Mouse (Mus musculus) hindbrain, embryonic 12.5 days (tissue): ENCODE measurements at regions not wholly inside any gene's neighbourhood (a gene's known extent, or its start where the extent isn't known, plus 50 kb on each side); places are given as distances from the start of the nearest gene placed in this dataset.

Experiments
- ATAC-seq: fragments of 200-750 bp; cut with Nextera tagmentation; 2 replicates; pipeline ENCODE4 v1.8.0; 2017; ENCODE audit warnings: moderate TSS enrichment; ENCODE audit not compliant: low FRiP score
- H3K27ac ChIP-seq: fragments of 300-500 bp; sonication (generic); 2 replicates; pipeline ENCODE4 v1.5.1; 2016; ENCODE audit warnings: mild to moderate bottlenecking
- H3K27me3 ChIP-seq: fragments of 300-500 bp; sonication (generic); 2 replicates; pipeline ENCODE4 v1.6.1; 2016; ENCODE audit warnings: mild to moderate bottlenecking
- H3K36me3 ChIP-seq: fragments of 300-500 bp; sonication (generic); 2 replicates; pipeline ENCODE4 v1.6.1; 2016; ENCODE audit warnings: mild to moderate bottlenecking
- H3K4me1 ChIP-seq: fragments of 300-500 bp; sonication (generic); 2 replicates; pipeline ENCODE4 v1.6.1; 2016
- H3K4me2 ChIP-seq: fragments of 300-500 bp; sonication (generic); replicated peaks from 2 replicates; pipeline ENCODE4 v1.6.1; 2016; ENCODE audit warnings: mild to moderate bottlenecking
- H3K4me3 ChIP-seq: fragments of 300-500 bp; sonication (generic); 2 replicates; pipeline ENCODE4 v1.5.1; 2016; ENCODE audit warnings: mild to moderate bottlenecking
- H3K9ac ChIP-seq: fragments of 300-500 bp; sonication (generic); 2 replicates; pipeline ENCODE4 v1.6.1; 2016; ENCODE audit warnings: mild to moderate bottlenecking, moderate library complexity
- H3K9me3 ChIP-seq: fragments of 300-500 bp; sonication (generic); replicated peaks from 2 replicates; pipeline ENCODE4 v1.6.1; 2016; ENCODE audit warnings: mild to moderate bottlenecking

GRCm38 (mm10) chr12:95639892-95640291 is 52.1 kb upstream of the Flrt2 start:
- Histone ChIP-seq H3K9ac (no peak overlapping the region), H3K27ac (no peak overlapping the region), H3K27me3 (no peaks in the 10 kb centered on the region), H3K9me3 (no peaks in the 10 kb centered on the region), H3K4me1 (no peaks in the 10 kb centered on the region), H3K4me3 (no peak overlapping the region), H3K36me3 (no peaks in the 10 kb centered on the region), H3K4me2 (no peak overlapping the region)
- ATAC-seq: no peak

GRCm38 (mm10) chr12:95641628-95642027 is 50.4 kb upstream of the Flrt2 start:
- no peaks in the 10 kb centered on the region for H3K27me3 ChIP-seq
- H3K9ac ChIP-seq: no peak overlapping the region
- no peak for ATAC-seq
- no peak overlapping the region for H3K27ac ChIP-seq
- H3K4me1 ChIP-seq: no peaks in the 10 kb centered on the region
- H3K36me3 ChIP-seq: no peaks in the 10 kb centered on the region
- H3K4me3 ChIP-seq: no peak overlapping the region
- H3K9me3 ChIP-seq: no peaks in the 10 kb centered on the region
- H3K4me2 ChIP-seq: no peak overlapping the region
